Mouse (Mus musculus) MEL (cell line): ENCODE measurements around the gene Nectin2.

Experiments used
- BHLHE40 ChIP-seq: IDR thresholded peaks from 2 replicates; pipeline ENCODE4 v1.6.1; 2012; ENCODE audit warnings: low read depth, mild to moderate bottlenecking, inconsistent platforms, low read length, improper control_type of control experiment, borderline replicate concordance
- CTCF ChIP-seq, 3 experiments: IDR thresholded peaks in 2 of 3; conservative IDR thresholded peaks in 1 of 3; 2 replicates each; pipeline ENCODE4 v1.5.1; 2011 to 2012; ENCODE audit warnings: low read length in 3 of 3, low read depth in 2 of 3, mild to moderate bottlenecking in 2 of 3, improper control_type of control experiment in 1 of 3, inconsistent platforms in 1 of 3, mixed read lengths in 1 of 3, moderate library complexity in 1 of 3; ENCODE audit not compliant: control insufficient read depth in 1 of 3, insufficient read depth in 1 of 3, poor library complexity in 1 of 3, severe bottlenecking in 1 of 3
- EP300 ChIP-seq, 2 experiments: IDR thresholded peaks; 2 replicates each; pipeline ENCODE4 v1.6.1; 2011; ENCODE audit warnings: improper control_type of control experiment in 2 of 2, low read length in 2 of 2, low read depth in 1 of 2, mild to moderate bottlenecking in 1 of 2
- GABPA ChIP-seq: IDR thresholded peaks from 2 replicates; pipeline ENCODE4 v1.6.1; 2012; ENCODE audit warnings: low read depth, mild to moderate bottlenecking, inconsistent platforms, low read length, improper control_type of control experiment, moderate library complexity
- KAT2A ChIP-seq: conservative IDR thresholded peaks from 2 replicates; pipeline ENCODE4 v1.6.1; 2012; ENCODE audit warnings: low read depth, low read length, improper control_type of control experiment, inconsistent platforms
- MXI1 ChIP-seq: IDR thresholded peaks from 2 replicates; pipeline ENCODE4 v1.6.1; 2011; ENCODE audit warnings: mild to moderate bottlenecking, low read depth, low read length, improper control_type of control experiment
- POLR2A ChIP-seq, 2 experiments: IDR thresholded peaks; 2 replicates each; pipeline ENCODE4 v1.6.1; 2011 to 2012; ENCODE audit warnings: low read length in 2 of 2, mild to moderate bottlenecking in 2 of 2, control low read depth in 1 of 2, improper control_type of control experiment in 1 of 2, low read depth in 1 of 2, moderate library complexity in 1 of 2; ENCODE audit not compliant: control insufficient read depth in 1 of 2, insufficient read depth in 1 of 2, poor library complexity in 1 of 2
- RCOR1 ChIP-seq: IDR thresholded peaks from 2 replicates; pipeline ENCODE4 v1.6.1; 2012; ENCODE audit warnings: low read depth, mild to moderate bottlenecking, inconsistent platforms, low read length, improper control_type of control experiment
- SIN3A ChIP-seq: IDR thresholded peaks from 2 replicates; pipeline ENCODE4 v1.6.1; 2012; ENCODE audit warnings: low read length, improper control_type of control experiment, inconsistent platforms
- SMC3 ChIP-seq: IDR thresholded peaks from 2 replicates; pipeline ENCODE4 v1.6.1; 2011; ENCODE audit warnings: low read depth, low read length, improper control_type of control experiment
- USF1 ChIP-seq: IDR thresholded peaks from 2 replicates; pipeline ENCODE4 v1.6.1; 2014; ENCODE audit warnings: low read depth, mild to moderate bottlenecking, inconsistent platforms, low read length, improper control_type of control experiment, moderate library complexity
- USF2 ChIP-seq, 2 experiments: IDR thresholded peaks; 2 replicates each; pipeline ENCODE4 v1.6.1; 2011 to 2012; ENCODE audit warnings: improper control_type of control experiment in 2 of 2, low read length in 2 of 2, borderline replicate concordance in 1 of 2, inconsistent platforms in 1 of 2, low read depth in 1 of 2, mild to moderate bottlenecking in 1 of 2; ENCODE audit not compliant: insufficient read depth in 1 of 2
- ZKSCAN1 ChIP-seq: IDR thresholded peaks from 2 replicates; pipeline ENCODE4 v1.6.1; 2012; ENCODE audit warnings: low read depth, mild to moderate bottlenecking, inconsistent platforms, low read length, improper control_type of control experiment, moderate library complexity

- TF ChIP-seq ZKSCAN1 (no peak), USF2 (IDR thresholded peaks at IDR 0.05; ENCODE audit: borderline replicate concordance in 1 of 2, insufficient read depth in 1 of 2, low read depth in 1 of 2, low read length in 2 of 2) (no peak), EP300 (IDR thresholded peaks at IDR 0.05; ENCODE audit: low read depth in 1 of 2, low read length in 2 of 2) (no peak), CTCF (IDR thresholded peaks at IDR 0.05 in 2 of 3, conservative IDR thresholded peaks at IDR 0.05 in 1 of 3; ENCODE audit: control insufficient read depth in 1 of 3, insufficient read depth in 1 of 3, low read depth in 2 of 3, low read length in 3 of 3, poor library complexity in 1 of 3, severe bottlenecking in 1 of 3) (no peak), KAT2A (no peak), POLR2A (IDR thresholded peaks at IDR 0.05; ENCODE audit: control insufficient read depth in 1 of 2, insufficient read depth in 1 of 2, low read depth in 1 of 2, low read length in 2 of 2, poor library complexity in 1 of 2) (no peak), GABPA (no peak), BHLHE40 (no peak), RCOR1 (no peak), SMC3 (no peak), SIN3A (no peak), MXI1 (no peak), USF1 (no peak)
Observed at GRCm38 (mm10) chr7:19688611-19689010, 61.7 kb downstream of the Nectin2 start.
